19 mouse cellular contexts compared by ENCODE assay signal in genomic region chr5:80345155-80345554, GRCm38 (mm10).
"Had no signal": no experiment of that assay in that cellular context is flagged by ENCODE, and none has a peak within 500 bp of the region (broad histone marks: within the 10 kb centered on the region; RNA-seq: fewer than 3 reads in every experiment).

No protein-coding gene starts in this region.

- H3K9me3 ChIP-seq: liver, embryonic 12.5 days; midbrain, embryonic 10.5 days; neural tube, embryonic 13.5 days; neural tube, embryonic 15.5 days had no signal

- DNase-seq: lung, adult 18-20 months; lung, postnatal 4 days; midbrain, embryonic 14.5 days; retina, postnatal 1 day; right cerebral cortex, adult 18-20 months; right cerebral cortex, postnatal 25 days; right cerebral cortex, postnatal 4 days; spleen, adult 18-20 months; thymus, adult 18-20 months; thymus, postnatal 14 days; thymus, postnatal 36 days had no signal

- H3K27me3 ChIP-seq: liver, embryonic 12.5 days; neural tube, embryonic 13.5 days; neural tube, embryonic 15.5 days had no signal

- H3K27ac ChIP-seq: liver, embryonic 12.5 days; liver, embryonic 14.5 days; midbrain, embryonic 10.5 days; neural tube, embryonic 13.5 days; neural tube, embryonic 15.5 days had no signal

- H3K4me1 ChIP-seq: liver, embryonic 12.5 days; midbrain, embryonic 10.5 days; neural tube, embryonic 13.5 days; neural tube, embryonic 15.5 days had no signal

- H3K36me3 ChIP-seq: liver, embryonic 12.5 days; midbrain, embryonic 10.5 days; neural tube, embryonic 13.5 days; neural tube, embryonic 15.5 days had no signal

- H3K9ac ChIP-seq: liver, embryonic 12.5 days; liver, embryonic 14.5 days; neural tube, embryonic 13.5 days; neural tube, embryonic 15.5 days had no signal

- H3K4me3 ChIP-seq: liver, embryonic 12.5 days; midbrain, embryonic 10.5 days; myocyte; neural tube, embryonic 13.5 days; neural tube, embryonic 15.5 days had no signal

- ATAC-seq: liver, embryonic 12.5 days; lung, postnatal 0 days; midbrain, embryonic 16.5 days had no signal

- H3K4me2 ChIP-seq: liver, embryonic 12.5 days; neural tube, embryonic 13.5 days; neural tube, embryonic 15.5 days had no signal
